Mouse (Mus musculus) heart, embryonic 14.5 days (tissue): Measurements from ENCODE around the gene Irf8. TPM values are rescaled to one million over a fixed set of nuclear protein-coding genes. Genes with fewer than 3 reads are reported as not detected.
"Not testable (repeated sequence)": the region's sequence is repeated elsewhere in the genome, so short reads cannot be mapped to it uniquely, and the experiment has no call there.

ENCODE experiments used
- ATAC-seq: fragments of 200-750 bp; cut with Nextera tagmentation; 2 replicates; pipeline ENCODE4 v1.8.0; 2017; ENCODE audit warnings: low read depth, moderate TSS enrichment; ENCODE audit not compliant: insufficient number of reproducible peaks, insufficient read depth, low FRiP score
- H3K27ac ChIP-seq, 2 experiments: fragments of 200-500 bp in 1 of 2; fragments of 300-500 bp in 1 of 2; sonication (generic) in 1 of 2; replicated peaks in 1 of 2; 2 replicates each; pipeline ENCODE4 v1.5.1; 2012 to 2014; ENCODE audit warnings: low read depth in 2 of 2, low read length in 2 of 2, control low read depth in 1 of 2, mild to moderate bottlenecking in 1 of 2, mixed read lengths in 1 of 2; ENCODE audit not compliant: control insufficient read depth in 1 of 2, insufficient read depth in 1 of 2
- H3K27me3 ChIP-seq: fragments of 300-500 bp; sonication (generic); 2 replicates; pipeline ENCODE4 v1.6.1; 2014; ENCODE audit warnings: mild to moderate bottlenecking, low read length, control low read depth; ENCODE audit not compliant: control insufficient read depth, insufficient read depth
- H3K36me3 ChIP-seq: fragments of 300-500 bp; sonication (generic); 2 replicates; pipeline ENCODE4 v1.6.1; 2014; ENCODE audit warnings: mild to moderate bottlenecking, control low read depth, low read length, mixed read lengths; ENCODE audit not compliant: control insufficient read depth, insufficient read depth
- H3K4me1 ChIP-seq, 2 experiments: fragments of 200-500 bp in 1 of 2; fragments of 300-500 bp in 1 of 2; sonication (generic) in 1 of 2; 2 replicates each; pipeline ENCODE4 v1.6.1; 2012 to 2014; ENCODE audit warnings: low read length in 2 of 2, control low read depth in 1 of 2, mixed read lengths in 1 of 2; ENCODE audit not compliant: control insufficient read depth in 2 of 2, insufficient read depth in 2 of 2
- H3K4me2 ChIP-seq: fragments of 300-500 bp; sonication (generic); 2 replicates; pipeline ENCODE4 v1.6.1; 2014; ENCODE audit warnings: mild to moderate bottlenecking, low read length
- H3K4me3 ChIP-seq, 2 experiments: fragments of 200-500 bp in 1 of 2; fragments of 300-500 bp in 1 of 2; sonication (generic) in 1 of 2; 2 replicates each; pipeline ENCODE4 v1.5.1; 2012 to 2014; ENCODE audit warnings: low read length in 2 of 2, mild to moderate bottlenecking in 2 of 2, control low read depth in 1 of 2, low read depth in 1 of 2, moderate library complexity in 1 of 2; ENCODE audit not compliant: control insufficient read depth in 1 of 2, insufficient read depth in 1 of 2
- H3K9ac ChIP-seq: fragments of 300-500 bp; sonication (generic); 2 replicates; pipeline ENCODE4 v1.6.1; 2014; ENCODE audit warnings: mild to moderate bottlenecking, low read length
- H3K9me3 ChIP-seq: fragments of 300-500 bp; sonication (generic); 2 replicates; pipeline ENCODE4 v1.6.1; 2016; ENCODE audit warnings: low read length, control low read depth; ENCODE audit not compliant: control insufficient read depth
- WGBS: fragments of 180-500 bp; shearing (Covaris S2); extraction: QIAGEN DNeasy Blood & Tissue Kit; methylation state at CpG from one replicate; pipeline ENCODE4 v1.1.7; 2014; 5-methylcytosine and 5-hydroxymethylcytosine counted together
- polyA plus RNA-seq: library from polyadenylated mRNA; unstranded; fragments of >200 nt; fragmentation: Nextera tagmentation; extraction: Ambion mirVana; gene quantifications from 2 replicates; pipeline ENCODE4 v1.2.1, GENCODE M21; 2014

The Irf8 gene
- polyA plus RNA-seq, 1 experiment from 2014 or later: 7.5 TPM

GRCm38 (mm10) chr8:120723025-120723424 is 13.1 kb upstream of the Irf8 start:
- WGBS: 61% methylated on average over 6 of the region's 6 CpGs
- Histone ChIP-seq H3K27ac (no peak overlapping the region), H3K9me3 (peaks cover 8% of the 10 kb centered on the region; the same call in 1 of the 2 replicates), H3K4me2 (no peak overlapping the region), H3K4me3 (no peak overlapping the region), H3K36me3 (no peaks in the 10 kb centered on the region), H3K9ac (no peak overlapping the region), H3K4me1 (peaks cover 0 to 6% of the 10 kb centered on the region in 2 experiments; a peak in 1 of 4 replicates), H3K27me3 (no peaks in the 10 kb centered on the region)
- no peak for ATAC-seq

GRCm38 (mm10) chr8:120724096-120724495 is 12.1 kb upstream of the Irf8 start:
- not testable (repeated sequence) for H3K27me3 ChIP-seq

GRCm38 (mm10) chr8:120724816-120725575 is 11.2 kb upstream of the Irf8 start:
- ATAC-seq: no peak
- H3K9me3 ChIP-seq: peaks cover 8% of the 10 kb centered on the region; the same call in 1 of the 2 replicates
- WGBS: 68% methylated on average over 17 of the region's 17 CpGs
- no peak overlapping the region for H3K9ac ChIP-seq
- no peaks in the 10 kb centered on the region; the same call in 1 of the 2 replicates for H3K27me3 ChIP-seq
- H3K4me2 ChIP-seq: no peak overlapping the region
- H3K36me3 ChIP-seq: no peaks in the 10 kb centered on the region
- no peak overlapping the region for H3K27ac ChIP-seq
- H3K4me3 ChIP-seq: no peak overlapping the region
- H3K4me1 ChIP-seq: no peaks in the 10 kb centered on the region

More at GRCm38 (mm10) chr8:120724096-120724495, 12.1 kb upstream of the Irf8 start:
- H3K9ac ChIP-seq, H3K9me3 ChIP-seq, ATAC-seq, H3K4me2 ChIP-seq, H3K4me3 ChIP-seq, H3K36me3 ChIP-seq, H3K27ac ChIP-seq, H3K4me1 ChIP-seq: not testable (repeated sequence)
- WGBS: 87% methylated on average over 2 of the region's 4 CpGs

GRCm38 (mm10) chr8:120725576-120725950 is 10.6 kb upstream of the Irf8 start:
- Histone ChIP-seq H3K9me3 (peaks cover 8% of the 10 kb centered on the region; the same call in 1 of the 2 replicates), H3K9ac (no peak overlapping the region), H3K27ac (no peak overlapping the region), H3K36me3 (no peaks in the 10 kb centered on the region), H3K4me1 (no peaks in the 10 kb centered on the region), H3K4me2 (no peak overlapping the region), H3K4me3 (no peak overlapping the region), H3K27me3 (peaks cover 3% of the 10 kb centered on the region; the same call in 1 of the 2 replicates)
- WGBS: 68% methylated on average over 5 of the region's 5 CpGs
- no peak for ATAC-seq

- 66% methylated on average over 5 of the region's 5 CpGs for WGBS
Measured at GRCm38 (mm10) chr8:120726051-120726450, 10.1 kb upstream of the Irf8 start.

GRCm38 (mm10) chr8:120728488-120729160 is 7.5 kb upstream of the Irf8 start:
- ATAC-seq: no peak
- Histone ChIP-seq H3K4me3 (no peak overlapping the region), H3K9me3 (no peaks in the 10 kb centered on the region), H3K9ac (no peak overlapping the region), H3K4me2 (no peak overlapping the region), H3K27ac (no peak overlapping the region), H3K36me3 (no peaks in the 10 kb centered on the region), H3K27me3 (peaks cover 14% of the 10 kb centered on the region), H3K4me1 (no peaks in the 10 kb centered on the region; a peak in 1 of 4 replicates)
- WGBS: 57% methylated on average over 9 of the region's 9 CpGs

More at GRCm38 (mm10) chr8:120726051-120726450, 10.1 kb upstream of the Irf8 start:
- peaks cover 3% of the 10 kb centered on the region; the same call in 1 of the 2 replicates for H3K27me3 ChIP-seq
- peaks cover 8% of the 10 kb centered on the region; the same call in 1 of the 2 replicates for H3K9me3 ChIP-seq
- no peaks in the 10 kb centered on the region for H3K4me1 ChIP-seq
- H3K36me3 ChIP-seq: no peaks in the 10 kb centered on the region
- no peak for ATAC-seq
- H3K4me2 ChIP-seq: no peak overlapping the region
- no peak overlapping the region for H3K27ac ChIP-seq
- no peak overlapping the region for H3K4me3 ChIP-seq
- H3K9ac ChIP-seq: no peak overlapping the region

GRCm38 (mm10) chr8:120731582-120731981 is 4.6 kb upstream of the Irf8 start:
- H3K36me3 ChIP-seq: no peaks in the 10 kb centered on the region
- ATAC-seq: no peak
- peaks cover 28% of the 10 kb centered on the region for H3K27me3 ChIP-seq
- H3K4me3 ChIP-seq: no peak overlapping the region
- H3K4me2 ChIP-seq: no peak overlapping the region
- 36% methylated on average over 14 of the region's 14 CpGs for WGBS
- H3K9me3 ChIP-seq: no peaks in the 10 kb centered on the region
- H3K9ac ChIP-seq: no peak overlapping the region
- peaks cover 4 to 5% of the 10 kb centered on the region in 2 experiments; a peak in 2 of 4 replicates for H3K4me1 ChIP-seq
- H3K27ac ChIP-seq: no peak overlapping the region
